Mouse (Mus musculus): ENCODE data around the gene Phc3. TPM values are rescaled to one million over a fixed set of nuclear protein-coding genes. Genes with fewer than 3 reads are reported as not detected.

Phc3 gene
- total RNA-seq, 2 experiments from 2014 or later: 15.9 to 19.1 TPM

DNA sequence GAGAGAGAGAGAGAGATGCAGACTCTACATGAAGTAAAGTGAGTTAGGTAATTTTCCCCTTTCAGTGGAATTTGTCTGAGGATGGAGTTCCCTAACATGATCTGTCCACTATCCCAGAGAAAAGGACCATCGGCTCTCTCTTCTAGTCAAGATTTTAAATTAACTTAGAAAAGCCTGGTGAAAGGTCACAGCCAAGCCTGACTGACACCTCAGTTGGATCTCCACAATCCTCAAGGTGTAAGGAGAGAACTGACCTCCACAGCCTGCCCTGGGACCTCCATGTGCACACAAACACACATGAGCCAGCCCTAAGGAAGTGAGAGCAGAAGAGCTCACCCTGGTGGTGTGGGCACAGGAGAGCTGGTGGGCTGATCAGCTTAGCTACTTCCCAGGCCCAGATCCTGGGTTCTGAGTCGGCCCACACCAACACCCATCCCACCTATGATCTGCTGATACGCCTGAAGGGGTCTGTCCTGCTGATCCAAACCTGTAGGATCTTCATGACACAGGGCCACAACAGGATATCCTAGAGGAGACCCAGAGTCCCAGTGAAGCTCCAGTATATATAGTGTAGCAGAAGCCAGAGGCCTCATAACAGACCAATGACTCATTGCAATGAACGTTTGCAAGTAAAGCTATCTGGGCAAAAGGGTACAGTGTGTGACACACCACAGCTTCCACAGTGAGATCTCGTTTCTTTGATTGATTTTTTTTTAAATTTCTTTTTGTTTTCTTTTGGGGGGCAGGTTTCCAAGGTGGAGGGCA, 12.6 kb upstream of the Phc3 start:
- intact Hi-C loops (cut with DNase I): no loop called here
- no peak for DNase-seq

- no peak for DNase-seq
- intact Hi-C loops (cut with DNase I): no loop called here
Observed at GRCm38 (mm10) chr3:30976991-30977603, 7.9 kb upstream of the Phc3 start.

DNA sequence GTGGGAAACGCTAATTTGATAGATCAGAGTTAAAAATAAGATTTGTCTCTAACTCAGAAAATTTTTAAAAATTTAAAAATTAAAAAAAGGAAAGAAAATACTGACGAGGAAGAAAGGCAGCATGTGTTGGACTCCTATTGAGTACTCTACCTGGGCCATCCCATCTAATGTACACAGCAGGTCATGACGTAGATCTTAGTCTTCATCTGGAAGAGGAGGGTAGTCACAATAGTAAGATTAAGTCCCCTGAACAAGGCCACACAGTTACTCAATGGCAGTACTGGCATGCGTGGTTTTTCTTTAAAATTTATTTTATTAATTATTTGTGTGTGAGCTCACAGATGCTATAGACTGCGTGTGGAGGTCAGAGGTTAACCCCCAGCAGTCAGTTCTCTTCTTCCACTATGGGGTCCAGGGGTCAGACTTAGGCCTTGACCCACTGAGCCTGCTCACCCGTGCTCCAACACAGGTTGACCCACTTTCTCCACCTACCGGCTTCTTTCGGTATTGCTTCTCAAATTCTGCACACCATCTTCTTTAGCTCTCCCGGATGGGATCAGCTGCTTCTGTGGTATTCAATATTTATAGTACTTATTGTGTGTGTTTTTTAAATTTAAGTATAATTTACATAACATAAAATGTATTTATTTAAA, 6.0 kb upstream of the Phc3 start:
- intact Hi-C loops (cut with DNase I): loop anchor here (1.0 to 2.0 kb wide), 2 partner anchors 278 to 383 kb away; no protein-coding TSS in a partner anchor
- peak; percentile 68 to 76 for DNase-seq

- intact Hi-C loops (cut with DNase I): loop anchor here (5.0 kb wide), 3 partner anchors 111 to 366 kb away; partner anchors contain the start of genes Gpr160, Mynn and Sec62
- DNase-seq: peak; percentile 50 to 62
Observed at GRCm38 (mm10) chr3:30968531-30969092, 603 bp downstream of the Phc3 start.

- no peak for DNase-seq
- intact Hi-C loops (cut with DNase I): loop anchor here (5.0 kb wide), 3 partner anchors 108 to 363 kb away; partner anchors contain the start of genes Gpr160, Mynn and Sec62
Observed at GRCm38 (mm10) chr3:30965644-30966043, 3.6 kb downstream of the Phc3 start.

DNA sequence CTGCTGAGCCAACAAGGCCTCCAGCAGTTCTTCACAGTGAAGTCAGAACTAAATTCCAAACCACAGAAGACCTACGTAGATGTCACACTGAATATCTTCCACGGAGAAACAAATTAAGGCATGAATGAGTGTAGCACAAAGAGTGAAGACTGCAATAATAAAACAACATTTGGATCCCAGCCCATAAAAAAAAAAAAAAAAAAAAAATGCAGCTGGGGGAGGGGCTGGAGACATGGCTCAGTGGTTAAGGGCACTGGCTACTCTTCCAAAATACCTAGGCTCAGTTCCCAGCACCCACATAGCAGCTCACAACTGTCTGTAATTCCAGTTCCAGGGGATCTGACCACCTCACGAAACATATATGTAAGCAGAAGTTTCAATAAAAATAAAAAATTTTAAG, 5.0 kb downstream of the Phc3 start:
- DNase-seq: no peak
- intact Hi-C loops (cut with DNase I): no loop called here

DNA sequence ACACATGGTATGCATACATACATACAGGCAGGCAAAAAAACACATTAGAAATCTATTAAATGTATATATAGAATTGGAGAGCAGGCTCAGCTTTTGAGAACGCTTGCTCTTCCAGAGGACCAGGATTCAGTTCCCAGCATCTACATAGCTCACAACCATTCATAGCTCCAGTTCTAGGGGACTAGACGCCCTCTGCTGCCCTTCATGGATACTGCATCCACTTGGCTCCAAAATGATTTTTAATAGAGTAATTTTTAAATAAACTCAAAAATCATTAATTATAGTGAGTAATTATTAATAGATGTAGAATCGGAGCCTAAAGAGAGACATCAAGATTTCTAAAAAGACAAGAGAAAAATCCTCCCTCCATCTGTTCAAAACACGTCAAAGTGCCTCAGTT, 6.1 kb downstream of the Phc3 start:
- no peak for DNase-seq
- intact Hi-C loops (cut with DNase I): no loop called here

DNA sequence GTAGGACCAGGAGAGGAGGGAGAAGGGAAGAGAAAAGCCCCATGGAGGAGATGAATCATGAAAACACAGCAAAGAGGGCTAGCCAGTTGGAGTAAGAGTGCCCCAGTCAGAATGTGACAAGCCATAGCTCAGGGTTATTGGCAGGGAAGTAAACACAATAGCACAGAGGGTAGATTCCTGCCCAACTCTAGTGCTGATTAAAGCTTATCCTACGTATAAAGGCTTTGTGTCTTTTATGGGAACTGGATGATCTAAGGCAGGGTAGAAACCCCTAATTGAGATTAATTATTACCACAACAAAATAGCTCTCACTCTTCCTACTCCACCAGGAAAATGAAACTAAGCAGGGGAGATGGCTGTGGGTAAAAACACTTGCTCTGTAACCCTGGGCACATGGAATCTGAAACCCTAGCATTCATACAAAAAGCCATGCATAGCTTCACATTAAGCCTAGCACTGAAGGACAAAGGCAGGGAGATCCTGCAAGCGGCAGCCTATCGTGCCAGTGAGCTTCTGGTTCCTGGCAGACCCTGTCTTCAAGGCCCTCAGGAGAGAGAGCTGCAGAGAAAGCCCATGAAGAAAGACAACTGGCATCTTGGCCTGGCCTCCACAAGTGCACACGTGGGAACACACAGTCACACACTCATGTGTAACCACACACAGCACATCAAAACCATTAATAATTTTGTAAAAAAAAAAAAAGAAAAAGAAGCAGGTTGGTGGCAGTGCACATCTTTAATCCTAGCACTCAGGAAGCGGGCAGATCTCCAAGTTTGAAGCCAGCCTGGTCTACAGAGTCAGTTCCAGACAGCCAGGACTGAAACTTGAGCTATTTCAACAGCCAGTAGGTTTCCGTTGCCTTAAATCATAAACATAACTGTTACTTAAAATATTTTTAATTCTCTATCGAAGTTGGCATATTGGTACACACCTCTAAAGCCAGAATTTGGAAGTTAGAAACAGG, 9.1 kb downstream of the Phc3 start:
- intact Hi-C loops (cut with DNase I): no loop called here
- no peak for DNase-seq

- DNase-seq: no peak
- intact Hi-C loops (cut with DNase I): no loop called here
Observed at GRCm38 (mm10) chr3:30958709-30959108, 10.5 kb downstream of the Phc3 start.

GRCm38 (mm10) chr3:30956327-30956726, 12.9 kb downstream of the Phc3 start:
- no peak for DNase-seq
- intact Hi-C loops (cut with DNase I): no loop called here

DNA sequence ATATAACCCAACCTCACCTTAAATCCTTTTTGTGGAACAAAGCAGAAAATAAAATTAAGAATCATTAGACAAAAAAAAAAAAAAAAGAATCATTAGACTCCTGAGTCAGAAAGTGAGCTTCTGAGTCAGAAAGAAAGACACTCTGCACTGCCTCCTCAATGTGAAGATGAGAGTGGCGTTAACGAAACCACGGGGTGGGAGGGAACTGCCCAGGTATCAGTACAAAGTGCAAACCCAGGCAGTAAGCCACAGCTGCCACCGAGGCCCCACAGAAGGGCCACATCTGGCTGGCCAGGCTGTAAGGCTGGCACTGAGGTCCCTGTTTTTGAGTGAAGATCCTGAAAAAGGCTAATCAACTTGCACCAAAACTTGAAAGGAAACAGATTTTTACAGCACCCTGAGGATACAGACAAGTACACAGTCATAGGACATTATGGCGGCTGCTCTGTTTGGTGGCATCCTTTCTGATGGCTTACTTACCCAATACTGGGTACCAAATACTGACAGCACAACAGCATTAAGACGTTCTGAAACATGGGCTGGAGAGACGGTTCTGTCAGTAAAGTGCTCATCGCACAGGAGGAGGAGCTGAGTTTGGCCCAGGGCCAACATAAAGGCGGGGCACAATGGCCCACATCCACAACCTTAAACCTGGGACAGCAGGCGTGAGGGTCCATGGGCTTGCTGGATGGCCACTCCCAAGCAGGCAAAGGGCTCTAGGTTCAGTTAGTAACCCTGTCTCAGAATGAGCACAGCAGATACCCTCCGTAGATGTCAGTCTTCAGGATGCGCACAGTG, 16.7 kb downstream of the Phc3 start:
- intact Hi-C loops (cut with DNase I): no loop called here
- DNase-seq: no peak

DNA sequence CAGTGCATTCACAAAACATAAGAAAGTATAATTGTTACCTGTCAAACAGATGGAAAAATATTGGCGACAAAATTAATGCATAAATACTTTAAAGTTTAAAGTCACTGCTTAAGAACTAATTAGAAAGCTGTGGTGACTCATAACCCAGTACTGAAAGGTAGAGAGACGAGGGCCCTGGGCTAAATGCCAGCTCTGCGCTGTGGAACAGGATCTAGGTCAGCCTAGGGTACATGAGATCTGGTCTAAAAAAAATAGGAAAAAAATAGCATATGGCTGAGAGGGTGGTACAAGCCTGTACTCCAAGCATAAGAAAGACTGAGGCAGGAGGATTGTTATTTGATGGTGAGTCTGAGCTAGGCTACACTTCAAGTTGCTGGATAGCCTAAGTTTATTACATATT, 17.6 kb downstream of the Phc3 start:
- peak; percentile 18 to 24 for DNase-seq
- intact Hi-C loops (cut with DNase I): no loop called here

GRCm38 (mm10) chr3:30934384-30934783, 34.8 kb downstream of the Phc3 start:
- intact Hi-C loops (cut with DNase I): no loop called here
- no peak for DNase-seq

- DNase-seq: no peak
- intact Hi-C loops (cut with DNase I): no loop called here
Observed at GRCm38 (mm10) chr3:30929828-30930227, 39.4 kb downstream of the Phc3 start.

GRCm38 (mm10) chr3:30927664-30928063, 41.6 kb downstream of the Phc3 start:
- no peak for DNase-seq
- intact Hi-C loops (cut with DNase I): no loop called here

DNA sequence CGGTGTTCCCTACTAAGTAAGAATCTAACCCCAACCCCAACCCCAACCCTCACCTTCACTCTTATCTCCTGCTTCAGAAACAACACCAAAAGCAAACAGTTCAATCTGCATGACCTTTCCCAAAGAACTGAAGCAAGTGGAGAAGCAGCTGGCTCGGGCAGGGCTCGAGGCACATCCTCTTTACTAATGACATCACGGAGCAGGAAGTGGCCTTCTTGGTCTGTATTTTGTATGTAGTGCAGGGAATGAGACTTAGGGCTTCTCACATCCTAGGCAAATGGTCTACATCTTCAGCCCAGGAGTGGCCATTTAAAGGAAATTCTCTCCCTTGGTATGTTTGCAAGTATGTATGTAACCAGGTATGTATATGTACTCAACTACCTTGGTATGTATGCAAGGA, 52.1 kb downstream of the Phc3 start:
- no peak for DNase-seq

GRCm38 (mm10) chr3:30904658-30905057, 64.6 kb downstream of the Phc3 start:
- intact Hi-C loops (cut with DNase I): loop anchor here (5.0 kb wide), 1 partner anchor 97 kb away; no protein-coding TSS in a partner anchor
- no peak for DNase-seq

More for the DNA sequence above, 52.1 kb downstream of the Phc3 start:
- intact Hi-C loops (cut with DNase I): no loop called here

DNA sequence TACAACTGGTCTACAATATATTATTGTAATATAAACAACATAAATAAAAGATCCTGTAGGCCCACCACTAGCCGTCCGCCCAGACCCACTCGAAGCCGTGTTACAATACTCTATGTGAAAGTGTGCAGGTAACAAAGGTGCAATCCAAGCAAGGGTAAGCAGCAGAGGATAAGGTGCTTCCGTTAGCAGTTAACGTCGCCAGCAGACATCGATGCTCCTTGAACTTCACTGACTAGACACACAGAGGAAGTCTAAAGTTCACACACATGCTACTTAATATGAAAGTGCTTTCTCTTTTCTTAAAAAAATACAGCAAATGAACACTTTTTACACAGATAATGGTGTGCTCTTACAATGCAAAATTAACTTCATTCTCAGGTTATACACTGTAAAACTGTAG, 69.8 kb downstream of the Phc3 start:
- DNase-seq: no peak
- intact Hi-C loops (cut with DNase I): no loop called here

GRCm38 (mm10) chr3:30896721-30897120, 72.5 kb downstream of the Phc3 start:
- DNase-seq: no peak
- intact Hi-C loops (cut with DNase I): no loop called here

Measured in heart, postnatal 36 days (tissue).